Mouse (Mus musculus): ENCODE results near the gene 5330417H12Rik. TPM values are rescaled to one million over a fixed set of nuclear protein-coding genes. Genes with fewer than 3 reads are reported as not detected.
A peak's percentile ranks its signal among the peaks of the same experiment; 100 is the strongest.

5330417H12Rik gene
- total and polyA plus RNA-seq, 2 experiments: not detected

- H3K27me3 ChIP-seq (ENCODE audit: control insufficient read depth, insufficient read depth, low read length): no peaks in the 10 kb centered on the region
- WGBS: 39% methylated on average over 8 of the region's 8 CpGs
- DNase-seq (ENCODE audit: extremely low read depth, low read depth, low spot score): peak; percentile 69
- no peak overlapping the region for H3K9ac ChIP-seq (ENCODE audit: low read depth, low read length)
- peaks cover 13% of the 10 kb centered on the region for H3K4me1 ChIP-seq (ENCODE audit: control insufficient read depth, insufficient read depth, low read length)
- TF ChIP-seq POLR2A (IDR thresholded peaks at IDR 0.05; ENCODE audit: extremely low read depth, insufficient read depth, low read length) (no peak), CTCF (IDR thresholded peaks at IDR 0.05; ENCODE audit: low read depth, low read length) (no peak)
- no peak overlapping the region for H3K4me3 ChIP-seq (ENCODE audit: insufficient read depth, low read depth, low read length)
- peak overlapping the region; percentile 42 for H3K27ac ChIP-seq (replicated peaks; ENCODE audit: insufficient read depth, low read depth, low read length)
- peaks cover 5% of the 10 kb centered on the region; the same call in 1 of the 2 replicates for H3K79me2 ChIP-seq (ENCODE audit: control insufficient read depth, insufficient read depth, low read length)
- no peaks in the 10 kb centered on the region for H3K36me3 ChIP-seq (ENCODE audit: control insufficient read depth, insufficient read depth, low read length)
Measured at GRCm38 (mm10) chr7:107664063-107665056, 39.4 kb upstream of the 5330417H12Rik start.

- 78% methylated on average over 6 of the region's 6 CpGs for WGBS
- no peak for DNase-seq (ENCODE audit: extremely low read depth, low read depth, low spot score)
- H3K4me3 ChIP-seq (ENCODE audit: insufficient read depth, low read depth, low read length): no peak overlapping the region
- H3K9ac ChIP-seq (ENCODE audit: low read depth, low read length): no peak overlapping the region
- no peak overlapping the region for H3K27ac ChIP-seq (replicated peaks; ENCODE audit: insufficient read depth, low read depth, low read length)
- peaks cover 13% of the 10 kb centered on the region for H3K4me1 ChIP-seq (ENCODE audit: control insufficient read depth, insufficient read depth, low read length)
- H3K27me3 ChIP-seq (ENCODE audit: control insufficient read depth, insufficient read depth, low read length): no peaks in the 10 kb centered on the region
- H3K36me3 ChIP-seq (ENCODE audit: control insufficient read depth, insufficient read depth, low read length): no peaks in the 10 kb centered on the region
- no peak for TF ChIP-seq POLR2A (IDR thresholded peaks at IDR 0.05; ENCODE audit: extremely low read depth, insufficient read depth, low read length)
- no peak for TF ChIP-seq CTCF (IDR thresholded peaks at IDR 0.05; ENCODE audit: low read depth, low read length)
- H3K79me2 ChIP-seq (ENCODE audit: control insufficient read depth, insufficient read depth, low read length): peaks cover 5% of the 10 kb centered on the region; the same call in 1 of the 2 replicates
Measured at GRCm38 (mm10) chr7:107663621-107664020, 38.7 kb upstream of the 5330417H12Rik start.

GRCm38 (mm10) chr7:107661843-107662281, 36.9 kb upstream of the 5330417H12Rik start:
- Histone ChIP-seq H3K4me3 (ENCODE audit: insufficient read depth, low read depth, low read length) (no peak overlapping the region), H3K9ac (ENCODE audit: low read depth, low read length) (no peak overlapping the region), H3K79me2 (ENCODE audit: control insufficient read depth, insufficient read depth, low read length) (peaks cover 5% of the 10 kb centered on the region; the same call in 1 of the 2 replicates), H3K27ac (replicated peaks; ENCODE audit: insufficient read depth, low read depth, low read length) (no peak overlapping the region), H3K4me1 (ENCODE audit: control insufficient read depth, insufficient read depth, low read length) (peaks cover 11% of the 10 kb centered on the region), H3K27me3 (ENCODE audit: control insufficient read depth, insufficient read depth, low read length) (no peaks in the 10 kb centered on the region), H3K36me3 (ENCODE audit: control insufficient read depth, insufficient read depth, low read length) (no peaks in the 10 kb centered on the region)
- no peak for DNase-seq (ENCODE audit: extremely low read depth, low read depth, low spot score)
- 66% methylated on average over 5 of the region's 5 CpGs for WGBS
- TF ChIP-seq POLR2A (IDR thresholded peaks at IDR 0.05; ENCODE audit: extremely low read depth, insufficient read depth, low read length): no peak
- no peak for TF ChIP-seq CTCF (IDR thresholded peaks at IDR 0.05; ENCODE audit: low read depth, low read length)

GRCm38 (mm10) chr7:107661189-107661842, 36.4 kb upstream of the 5330417H12Rik start:
- TF ChIP-seq CTCF (IDR thresholded peaks at IDR 0.05; ENCODE audit: low read depth, low read length): peak; percentile 78
- TF ChIP-seq POLR2A (IDR thresholded peaks at IDR 0.05; ENCODE audit: extremely low read depth, insufficient read depth, low read length): no peak
- WGBS: 43% methylated on average over 8 of the region's 8 CpGs
- DNase-seq (ENCODE audit: extremely low read depth, low read depth, low spot score): peak; percentile 55

GRCm38 (mm10) chr7:107659186-107659918, 34.4 kb upstream of the 5330417H12Rik start:
- no peak for TF ChIP-seq CTCF (IDR thresholded peaks at IDR 0.05; ENCODE audit: low read depth, low read length)
- Histone ChIP-seq H3K27ac (replicated peaks; ENCODE audit: insufficient read depth, low read depth, low read length) (no peak overlapping the region), H3K4me1 (ENCODE audit: control insufficient read depth, insufficient read depth, low read length) (peaks cover 7% of the 10 kb centered on the region), H3K79me2 (ENCODE audit: control insufficient read depth, insufficient read depth, low read length) (peaks cover 7% of the 10 kb centered on the region; the same call in 1 of the 2 replicates), H3K27me3 (ENCODE audit: control insufficient read depth, insufficient read depth, low read length) (no peaks in the 10 kb centered on the region), H3K36me3 (ENCODE audit: control insufficient read depth, insufficient read depth, low read length) (peaks cover 4% of the 10 kb centered on the region; the same call in 1 of the 2 replicates), H3K4me3 (ENCODE audit: insufficient read depth, low read depth, low read length) (no peak overlapping the region), H3K9ac (ENCODE audit: low read depth, low read length) (no peak overlapping the region)
- WGBS: 86% methylated on average over 8 of the region's 8 CpGs
- no peak for DNase-seq (ENCODE audit: extremely low read depth, low read depth, low spot score)

More at GRCm38 (mm10) chr7:107661189-107661842, 36.4 kb upstream of the 5330417H12Rik start:
- H3K36me3 ChIP-seq (ENCODE audit: control insufficient read depth, insufficient read depth, low read length): no peaks in the 10 kb centered on the region
- peaks cover 10% of the 10 kb centered on the region; the same call in 1 of the 2 replicates for H3K79me2 ChIP-seq (ENCODE audit: control insufficient read depth, insufficient read depth, low read length)
- H3K27ac ChIP-seq (replicated peaks; ENCODE audit: insufficient read depth, low read depth, low read length): no peak overlapping the region
- no peak overlapping the region for H3K9ac ChIP-seq (ENCODE audit: low read depth, low read length)
- H3K4me1 ChIP-seq (ENCODE audit: control insufficient read depth, insufficient read depth, low read length): peaks cover 11% of the 10 kb centered on the region
- no peak overlapping the region for H3K4me3 ChIP-seq (ENCODE audit: insufficient read depth, low read depth, low read length)
- H3K27me3 ChIP-seq (ENCODE audit: control insufficient read depth, insufficient read depth, low read length): no peaks in the 10 kb centered on the region

Data from liver, adult 2 months (tissue).